Mouse (Mus musculus) testis, postnatal 14 days (tissue): Measurements from ENCODE around the gene H2-Q6.
"Not testable (repeated sequence)": the region's sequence is repeated elsewhere in the genome, so short reads cannot be mapped to it uniquely, and the experiment has no call there.

Experiments used
- DNase-seq: peaks from one replicate; pipeline ENCODE4 v3.0.0; 2021; ENCODE audit warnings: low spot score

Gene H2-Q6

GRCm38 (mm10) chr17:35434836-35435235 is 10.2 kb downstream of the H2-Q6 start:
- DNase-seq: not testable (repeated sequence)

GRCm38 (mm10) chr17:35435577-35435976 is 10.9 kb downstream of the H2-Q6 start:
- not testable (repeated sequence) for DNase-seq

GRCm38 (mm10) chr17:35437386-35437936 is 12.8 kb downstream of the H2-Q6 start:
- DNase-seq: not testable (repeated sequence)

- DNase-seq: not testable (repeated sequence)
Measured at GRCm38 (mm10) chr17:35438395-35438794, 13.7 kb downstream of the H2-Q6 start.

GRCm38 (mm10) chr17:35438885-35439284 is 14.2 kb downstream of the H2-Q6 start, which contains the start of gene H2-Q7:
TSS of gene H2-Q7 (plus strand) at chr17:35439155.
- DNase-seq: peak; percentile 76

- DNase-seq: not testable (repeated sequence)
Measured at GRCm38 (mm10) chr17:35439295-35439747, 14.7 kb downstream of the H2-Q6 start.

GRCm38 (mm10) chr17:35439925-35440645 is 15.4 kb downstream of the H2-Q6 start:
- DNase-seq: not testable (repeated sequence)

- DNase-seq: not testable (repeated sequence)
Measured at GRCm38 (mm10) chr17:35442376-35442775, 17.7 kb downstream of the H2-Q6 start.

- not testable (repeated sequence) for DNase-seq
Measured at GRCm38 (mm10) chr17:35444510-35444909, 19.9 kb downstream of the H2-Q6 start.

GRCm38 (mm10) chr17:35458247-35458646 is 33.6 kb downstream of the H2-Q6 start:
- DNase-seq: not testable (repeated sequence)

GRCm38 (mm10) chr17:35460513-35461341 is 36.1 kb downstream of the H2-Q6 start:
- not testable (repeated sequence) for DNase-seq

GRCm38 (mm10) chr17:35465651-35466050 is 41.0 kb downstream of the H2-Q6 start:
- not testable (repeated sequence) for DNase-seq

GRCm38 (mm10) chr17:35468936-35469335 is 44.3 kb downstream of the H2-Q6 start:
- DNase-seq: not testable (repeated sequence)

GRCm38 (mm10) chr17:35469842-35470751 is 45.4 kb downstream of the H2-Q6 start, which contains the start of gene H2-Q10:
TSS of gene H2-Q10 (plus strand) at chr17:35470089.
- no peak for DNase-seq
